Mouse (Mus musculus) gastrocnemius, adult 2 months (tissue): Measurements from ENCODE around the gene Hdac9. TPM values are rescaled to one million over a fixed set of nuclear protein-coding genes. Genes with fewer than 3 reads are reported as not detected.
"Not testable (repeated sequence)": the region's sequence is repeated elsewhere in the genome, so short reads cannot be mapped to it uniquely, and the experiment has no call there.

ENCODE experiments used
- DNase-seq: peaks from one replicate; pipeline ENCODE4 v3.0.0; 2022
- H3K27ac ChIP-seq: fragments of 200-600 bp; 2 replicates; pipeline ENCODE4 v1.8.1; 2022; ENCODE audit warnings: mild to moderate bottlenecking
- H3K4me3 ChIP-seq: fragments of 200-600 bp; 2 replicates; pipeline ENCODE4 v1.8.1; 2022; ENCODE audit warnings: mild to moderate bottlenecking, moderate library complexity
- CTCF ChIP-seq: fragments of 200-600 bp; IDR thresholded peaks from 2 replicates; pipeline ENCODE4 v1.8.1; 2022; ENCODE audit warnings: antibody characterized with exemption, mild to moderate bottlenecking, moderate library complexity
- intact Hi-C: fragments of 180-260 bp; cut with DNase I; formaldehyde crosslinking; loops from one replicate; pipeline ENCODE4 v1.15.1; 2025
- total RNA-seq, 2 experiments: library from RNA; stranded (reverse); gene quantifications; 2 replicates each; pipeline ENCODE4 v1.2.3; 2021

Gene Hdac9
- total RNA-seq, 2 experiments from 2014 or later = 3.4 to 13.2 TPM

- H3K27ac ChIP-seq = peak overlapping the region; percentile 74
- intact Hi-C loops = loop anchor here (5.0 kb wide), 1 partner anchor 54 kb away; no protein-coding TSS in a partner anchor
- H3K4me3 ChIP-seq = peak overlapping the region; percentile 59
- no peak for TF ChIP-seq CTCF
- DNase-seq = no peak
These were observed 443.8 kb downstream of the Hdac9 start for GRCm38 (mm10) chr12:34472949-34473651.

- no peak for TF ChIP-seq CTCF
- intact Hi-C loops = loop anchor here (5.0 kb wide), 1 partner anchor 55 kb away; no protein-coding TSS in a partner anchor
- H3K27ac ChIP-seq = peak overlapping the region; percentile 74
- peak; percentile 22 for DNase-seq
- H3K4me3 ChIP-seq = peak overlapping the region; percentile 59
These were observed 444.4 kb downstream of the Hdac9 start for GRCm38 (mm10) chr12:34472542-34472941.

DNA sequence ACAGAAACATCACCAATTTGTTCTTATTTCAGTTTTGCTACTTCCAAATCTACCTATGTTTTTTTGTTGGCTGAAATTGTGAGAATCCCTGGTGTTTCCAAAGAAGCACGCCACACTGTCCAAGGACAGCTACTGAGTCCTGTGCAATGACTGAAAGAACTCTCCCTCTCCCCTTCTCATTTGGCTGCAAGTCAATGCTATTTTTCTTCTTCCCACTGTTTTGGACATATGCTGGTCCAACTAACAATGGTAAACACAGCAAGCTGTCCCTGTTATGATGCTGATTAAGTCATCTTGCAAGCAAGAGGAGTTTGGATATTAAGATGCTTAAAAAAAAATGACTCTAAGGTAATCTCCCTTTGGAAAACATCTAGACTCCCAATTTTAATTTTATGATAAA, 455.2 kb downstream of the Hdac9 start:
- intact Hi-C loops = no loop called here
- no peak for DNase-seq
- TF ChIP-seq CTCF = no peak
- H3K4me3 ChIP-seq = no peak overlapping the region
- H3K27ac ChIP-seq = no peak overlapping the region

DNA sequence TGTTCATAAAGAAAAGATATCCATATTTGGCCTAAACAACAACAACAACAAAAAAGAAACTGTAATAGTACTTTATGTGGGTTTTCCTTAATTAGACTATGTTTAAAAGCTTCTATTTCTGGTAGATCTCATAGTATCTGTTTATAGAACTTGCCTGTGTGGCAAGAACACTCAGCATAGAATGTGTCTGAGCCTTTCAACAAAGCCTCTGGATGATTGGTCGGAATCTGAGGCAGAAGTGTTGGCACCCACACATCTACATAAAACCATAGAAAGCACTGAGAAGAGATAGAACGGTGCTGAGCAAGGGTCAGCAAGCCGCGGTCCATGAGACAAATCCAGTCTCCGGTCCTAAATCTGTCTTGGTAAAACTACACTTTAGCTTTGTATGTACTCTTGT, 464.3 kb downstream of the Hdac9 start:
- intact Hi-C loops = loop anchor here (5.0 kb wide), 1 partner anchor 75 kb away; no protein-coding TSS in a partner anchor
- H3K27ac ChIP-seq = peak overlapping the region; percentile 85
- TF ChIP-seq CTCF = no peak
- peak; percentile 15 for DNase-seq
- peak overlapping the region; percentile 31 for H3K4me3 ChIP-seq

DNA sequence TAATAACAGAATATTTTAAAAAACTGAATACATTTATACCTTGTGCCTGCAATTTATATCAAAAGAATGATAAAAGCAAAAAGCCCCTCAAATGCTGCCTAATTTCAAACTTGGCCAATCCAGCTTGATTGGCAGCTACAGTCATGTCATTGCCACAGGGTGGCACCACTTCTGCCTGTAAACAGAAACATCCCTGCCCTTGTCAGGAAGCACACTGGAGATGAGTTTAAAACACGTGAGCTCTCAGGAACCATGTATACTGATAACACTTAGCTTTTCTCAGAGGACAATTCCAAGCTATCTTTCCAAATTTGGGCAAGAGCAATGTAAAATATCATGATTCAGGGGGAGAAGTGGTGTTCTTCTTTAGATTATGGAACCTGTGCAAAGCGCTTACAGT, 465.7 kb downstream of the Hdac9 start:
- intact Hi-C loops = loop anchor here (1.0 to 5.0 kb wide), 3 partner anchors 76 to 208 kb away; no protein-coding TSS in a partner anchor
- peak overlapping the region; percentile 85; the same call in 1 of the 2 replicates for H3K27ac ChIP-seq

DNA sequence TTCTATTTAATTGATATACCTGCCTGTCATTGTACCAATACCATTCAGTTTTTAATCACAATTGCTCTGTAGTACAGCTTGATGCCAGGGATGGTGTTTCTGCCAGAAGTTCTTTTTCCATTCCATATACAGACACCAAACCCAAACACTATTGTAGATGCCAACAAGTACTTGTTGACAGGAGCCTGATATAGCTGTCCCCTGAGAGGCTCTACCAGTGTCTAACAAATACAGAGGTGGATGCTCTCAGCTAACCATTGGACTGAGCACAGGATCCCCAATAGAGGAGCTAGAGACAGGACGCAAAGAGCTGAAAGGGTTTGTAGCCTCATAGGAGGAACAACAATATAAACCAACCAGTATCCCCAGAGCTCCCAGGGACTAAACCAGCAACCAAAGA, 472.2 kb downstream of the Hdac9 start:
- intact Hi-C loops, H3K4me3 ChIP-seq, DNase-seq, H3K27ac ChIP-seq: not testable (repeated sequence)

More for the DNA sequence above, 465.7 kb downstream of the Hdac9 start:
- H3K4me3 ChIP-seq = no peak overlapping the region
- TF ChIP-seq CTCF = peak; percentile 69
- peak; percentile 42 for DNase-seq

GRCm38 (mm10) chr12:34440930-34441329, 476.0 kb downstream of the Hdac9 start:
- no peak for DNase-seq
- no peak for TF ChIP-seq CTCF
- no peak overlapping the region for H3K4me3 ChIP-seq
- intact Hi-C loops = no loop called here
- no peak overlapping the region for H3K27ac ChIP-seq

- intact Hi-C loops = no loop called here
These were observed 484.0 kb downstream of the Hdac9 start for GRCm38 (mm10) chr12:34432919-34433318.

DNA sequence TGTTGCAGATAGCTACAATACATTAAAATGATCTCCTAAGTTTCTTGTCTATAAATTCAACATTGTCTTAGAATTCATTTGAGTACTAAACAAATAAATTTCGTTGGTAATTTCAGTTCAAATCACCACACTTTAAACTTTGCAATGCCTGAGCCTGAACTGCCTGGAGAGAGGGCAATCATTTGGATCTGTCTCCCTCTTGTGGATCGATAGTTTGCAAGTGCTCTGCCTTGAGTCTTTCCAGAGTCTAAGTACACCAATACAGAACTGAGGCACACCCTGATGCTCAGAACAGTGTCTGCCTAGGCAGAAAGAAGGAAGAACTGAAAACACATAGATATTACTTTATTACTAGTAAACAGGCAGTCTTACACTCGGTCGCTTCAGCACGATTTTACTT, 484.4 kb downstream of the Hdac9 start:
- Histone ChIP-seq H3K27ac (no peak overlapping the region), H3K4me3 (no peak overlapping the region)
- DNase-seq = peak; percentile 17
- intact Hi-C loops = no loop called here
- TF ChIP-seq CTCF = peak; percentile 59

More at GRCm38 (mm10) chr12:34432919-34433318, 484.0 kb downstream of the Hdac9 start:
- Histone ChIP-seq H3K4me3 (no peak overlapping the region), H3K27ac (no peak overlapping the region)
- TF ChIP-seq CTCF = no peak
- no peak for DNase-seq

DNA sequence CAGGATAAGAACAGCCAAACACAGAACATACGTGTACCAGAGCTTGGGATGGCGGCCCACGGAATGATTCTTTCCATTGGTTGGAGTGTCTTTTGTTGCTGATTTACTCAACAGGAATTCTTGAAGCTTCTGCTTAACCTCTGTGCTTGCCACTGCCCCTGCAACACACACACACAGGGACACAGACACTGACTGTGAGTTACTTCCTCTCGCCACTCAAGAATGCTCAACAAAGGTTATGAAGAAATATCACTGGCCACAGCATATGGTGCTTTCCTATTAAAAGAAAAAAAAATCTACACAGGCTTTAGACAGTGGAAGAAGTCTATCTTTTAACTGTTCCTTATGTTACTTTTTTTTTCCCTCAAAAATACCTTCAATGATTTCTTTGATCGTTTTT, 485.1 kb downstream of the Hdac9 start:
- H3K27ac ChIP-seq = no peak overlapping the region
- TF ChIP-seq CTCF = no peak
- no peak for DNase-seq
- no peak overlapping the region for H3K4me3 ChIP-seq
- intact Hi-C loops = no loop called here

DNA sequence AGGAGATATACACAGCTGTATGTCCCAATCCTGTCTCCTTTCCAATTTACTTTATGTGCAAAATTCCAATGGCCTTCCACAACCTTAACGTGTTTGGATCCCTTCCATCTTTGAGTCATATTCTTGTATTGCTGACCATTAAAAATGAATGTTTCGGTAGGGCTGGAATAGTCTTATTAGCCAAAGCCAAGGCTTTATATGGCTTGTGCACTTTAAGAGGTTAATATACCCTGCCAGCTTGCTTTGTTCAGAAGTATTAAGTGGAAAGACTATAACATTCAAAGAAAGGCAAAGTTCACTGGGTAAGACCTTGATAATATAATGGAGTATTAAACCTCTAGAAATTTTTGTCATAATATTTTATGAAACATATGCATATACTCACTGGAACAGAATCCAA, 491.4 kb downstream of the Hdac9 start:
- TF ChIP-seq CTCF = no peak
- intact Hi-C loops = no loop called here
- no peak for DNase-seq
- Histone ChIP-seq H3K27ac (no peak overlapping the region), H3K4me3 (no peak overlapping the region)

GRCm38 (mm10) chr12:34408139-34408538, 508.8 kb downstream of the Hdac9 start:
- intact Hi-C loops = no loop called here

DNA sequence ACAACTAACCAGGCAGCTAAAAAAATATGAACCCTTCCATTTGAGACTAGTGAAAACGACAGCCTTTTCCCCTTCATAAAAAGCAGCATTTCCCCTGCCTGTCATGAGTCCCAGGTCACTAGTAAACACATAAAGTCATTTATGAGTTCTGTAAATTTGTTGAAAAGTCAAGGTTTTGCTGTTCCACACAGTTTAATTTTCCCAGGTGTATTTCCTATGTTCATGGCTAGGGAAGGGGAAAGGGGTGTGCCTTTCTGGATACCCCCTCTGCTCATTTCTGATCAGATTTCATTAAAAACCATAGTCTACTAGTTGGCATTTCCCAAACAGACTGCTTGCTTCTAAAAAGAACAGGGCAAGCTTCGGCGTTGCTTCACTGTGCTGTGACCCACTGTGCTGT, 509.8 kb downstream of the Hdac9 start:
- TF ChIP-seq CTCF = no peak
- intact Hi-C loops = no loop called here
- no peak for DNase-seq

More at GRCm38 (mm10) chr12:34408139-34408538, 508.8 kb downstream of the Hdac9 start:
- DNase-seq = no peak
- no peak for TF ChIP-seq CTCF
- H3K4me3 ChIP-seq = no peak overlapping the region
- H3K27ac ChIP-seq = no peak overlapping the region

GRCm38 (mm10) chr12:34402065-34402464, 514.8 kb downstream of the Hdac9 start:
- DNase-seq = no peak
- Histone ChIP-seq H3K27ac (no peak overlapping the region), H3K4me3 (no peak overlapping the region)
- no peak for TF ChIP-seq CTCF
- intact Hi-C loops = no loop called here

More for the DNA sequence above, 509.8 kb downstream of the Hdac9 start:
- H3K27ac ChIP-seq = no peak overlapping the region
- H3K4me3 ChIP-seq = no peak overlapping the region
